Mouse (Mus musculus): ENCODE data around the gene BC005624. TPM values are rescaled to one million over a fixed set of nuclear protein-coding genes. Genes with fewer than 3 reads are reported as not detected.
"Not testable (repeated sequence)": the region's sequence is repeated elsewhere in the genome, so short reads cannot be mapped to it uniquely, and the experiment has no call there.

The BC005624 gene
- polyA plus RNA-seq, 1 experiment from 2014 or later: 88.8 TPM

DNA sequence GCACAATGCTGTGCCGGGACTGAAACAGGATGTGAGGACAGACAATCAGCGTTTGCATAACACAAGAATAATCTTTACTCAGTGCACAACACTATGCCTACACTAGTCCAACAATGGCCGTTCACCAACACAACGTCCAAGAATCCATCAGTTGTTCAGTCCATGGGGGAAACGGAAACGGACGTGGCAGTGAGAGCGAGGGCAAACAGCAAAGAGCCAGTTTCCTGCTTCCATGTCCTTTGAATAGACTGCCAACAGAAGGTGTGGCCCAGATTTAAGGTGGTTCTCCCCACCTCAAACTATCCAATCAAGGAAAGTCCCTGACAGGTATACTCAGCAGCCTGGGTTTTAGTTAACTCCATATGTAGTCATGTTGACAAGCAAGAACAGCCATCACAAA lies 44.3 kb downstream of the BC005624 start:
- no peak for ATAC-seq
- H3K9me3 ChIP-seq: no peaks in the 10 kb centered on the region
- no peaks in the 10 kb centered on the region for H3K36me3 ChIP-seq
- no peak overlapping the region for H3K9ac ChIP-seq (replicated peaks)
- 89% methylated on average over 8 of the region's 8 CpGs for WGBS
- no peak overlapping the region for H3K4me2 ChIP-seq (replicated peaks)
- H3K27me3 ChIP-seq: 0 out of 2 replicates have a peak, but pooled peaks cover 7% of the 10 kb centered on the region
- H3K27ac ChIP-seq: no peak overlapping the region
- H3K4me3 ChIP-seq (replicated peaks): no peak overlapping the region
- H3K4me1 ChIP-seq (replicated peaks): peaks cover 6% of the 10 kb centered on the region; the same call in 1 of the 2 replicates

DNA sequence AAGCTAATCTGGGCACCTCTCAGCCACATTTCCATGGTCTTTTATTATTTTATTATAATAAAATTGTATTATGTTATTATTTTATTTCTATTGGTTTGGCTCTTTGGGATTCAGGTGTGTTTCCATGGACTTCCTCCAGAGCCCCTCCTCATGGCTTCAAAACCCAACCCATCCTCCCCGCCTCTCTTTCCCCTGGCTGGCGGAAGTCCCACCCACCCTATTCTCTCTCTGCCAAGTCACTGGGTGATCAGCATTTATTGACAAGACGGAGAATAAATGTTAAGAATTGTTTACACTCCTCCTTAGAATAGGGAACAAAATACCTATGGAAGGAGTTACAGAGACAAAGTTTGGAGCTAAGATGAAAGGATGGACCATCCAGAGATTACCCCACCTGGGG lies 45.2 kb downstream of the BC005624 start:
- Histone ChIP-seq H3K9ac (replicated peaks) (no peak overlapping the region), H3K27me3 (0 out of 2 replicates have a peak, but pooled peaks cover 7% of the 10 kb centered on the region), H3K36me3 (no peaks in the 10 kb centered on the region), H3K4me3 (replicated peaks) (no peak overlapping the region), H3K9me3 (no peaks in the 10 kb centered on the region), H3K4me1 (replicated peaks) (peaks cover 6% of the 10 kb centered on the region; the same call in 1 of the 2 replicates), H3K27ac (no peak overlapping the region), H3K4me2 (replicated peaks) (no peak overlapping the region)
- 76% methylated on average over 3 of the region's 3 CpGs for WGBS
- ATAC-seq: no peak

DNA sequence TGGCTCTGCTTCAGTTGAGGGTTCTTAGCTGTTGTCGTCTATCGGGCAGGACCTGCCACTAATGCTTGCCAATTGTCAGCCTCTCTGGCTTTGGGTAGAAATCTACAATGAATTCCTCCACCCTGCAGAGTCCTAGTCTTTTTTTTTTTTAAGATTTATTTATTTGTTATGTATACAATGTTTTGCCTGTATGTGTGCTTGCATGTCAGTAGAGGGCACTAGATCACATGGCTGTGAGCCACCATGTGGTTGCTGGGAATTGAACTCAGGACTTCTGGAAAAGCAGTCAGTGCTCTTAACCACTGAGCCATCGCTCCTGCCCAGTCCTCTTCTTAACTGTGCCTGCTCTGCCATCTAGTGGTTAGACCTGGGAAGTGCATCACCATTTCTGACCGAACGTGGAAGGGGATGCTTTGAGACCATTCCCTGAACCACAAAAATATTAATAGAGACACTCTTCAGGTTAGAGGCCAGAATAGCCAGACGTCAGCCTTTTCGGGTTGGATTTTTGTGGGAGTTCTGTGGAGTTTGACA lies 48.0 kb downstream of the BC005624 start:
- H3K4me1 ChIP-seq (replicated peaks): peaks cover 15% of the 10 kb centered on the region
- 0 out of 2 replicates have a peak, but pooled peaks have one; percentile 32 for ATAC-seq
- H3K4me3 ChIP-seq (replicated peaks): no peak overlapping the region
- H3K9me3 ChIP-seq: no peaks in the 10 kb centered on the region
- no peaks in the 10 kb centered on the region for H3K36me3 ChIP-seq
- H3K4me2 ChIP-seq (replicated peaks): no peak overlapping the region
- 22% methylated on average over 7 of the region's 7 CpGs for WGBS
- no peak overlapping the region for H3K27ac ChIP-seq
- 0 out of 2 replicates have a peak, but pooled peaks cover 7% of the 10 kb centered on the region for H3K27me3 ChIP-seq
- no peak overlapping the region for H3K9ac ChIP-seq (replicated peaks)

DNA sequence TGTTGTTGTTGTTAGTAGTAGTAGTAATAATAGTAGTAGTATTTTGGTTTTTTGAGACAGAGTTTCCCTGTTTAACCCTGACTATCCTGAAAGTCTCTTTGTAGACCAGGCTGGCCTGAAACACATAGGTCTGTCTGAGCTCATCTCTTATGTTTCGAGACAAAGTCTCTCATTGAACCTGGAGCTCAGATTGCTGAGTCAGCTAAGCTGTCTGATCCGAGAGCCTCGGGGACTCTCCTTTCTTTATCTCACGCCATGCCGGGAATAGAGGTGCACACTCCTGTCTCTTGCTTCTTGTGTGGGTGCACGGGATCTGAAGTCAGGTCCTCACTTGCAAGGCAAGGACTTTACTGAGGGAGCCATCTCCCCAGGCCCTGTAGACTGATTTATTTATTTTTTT lies 49.0 kb downstream of the BC005624 start:
- H3K9me3 ChIP-seq: no peaks in the 10 kb centered on the region
- no peak overlapping the region for H3K4me2 ChIP-seq (replicated peaks)
- H3K27me3 ChIP-seq: 0 out of 2 replicates have a peak, but pooled peaks cover 7% of the 10 kb centered on the region
- no peak overlapping the region for H3K4me3 ChIP-seq (replicated peaks)
- no peaks in the 10 kb centered on the region for H3K36me3 ChIP-seq
- 63% methylated on average over 6 of the region's 6 CpGs for WGBS
- H3K9ac ChIP-seq (replicated peaks): no peak overlapping the region
- H3K4me1 ChIP-seq (replicated peaks): peaks cover 19% of the 10 kb centered on the region
- no peak for ATAC-seq
- no peak overlapping the region for H3K27ac ChIP-seq

DNA sequence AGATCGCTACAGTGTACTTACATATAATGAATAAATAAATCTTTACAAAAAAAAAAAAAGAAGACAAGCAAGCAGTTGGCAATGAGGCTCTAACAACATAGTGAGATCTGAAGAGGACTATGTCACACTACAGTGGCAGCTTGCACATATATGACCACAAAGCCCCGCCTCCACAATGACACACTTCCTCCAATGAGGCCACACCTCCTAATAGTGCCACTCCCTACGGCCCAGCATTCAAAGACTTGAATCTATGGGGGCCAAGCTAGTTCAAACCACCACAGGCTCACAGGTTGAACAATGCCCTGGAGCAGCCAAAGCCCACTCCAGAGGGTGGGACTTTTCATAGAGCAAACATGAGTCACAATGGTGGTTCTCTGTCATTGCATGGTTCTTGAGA lies 50.1 kb downstream of the BC005624 start:
- Histone ChIP-seq H3K4me2 (replicated peaks) (no peak overlapping the region), H3K9ac (replicated peaks) (no peak overlapping the region), H3K36me3 (no peaks in the 10 kb centered on the region), H3K4me3 (replicated peaks) (no peak overlapping the region), H3K4me1 (replicated peaks) (peaks cover 19% of the 10 kb centered on the region), H3K9me3 (no peaks in the 10 kb centered on the region), H3K27ac (no peak overlapping the region), H3K27me3 (0 out of 2 replicates have a peak, but pooled peaks cover 7% of the 10 kb centered on the region)
- ATAC-seq: no peak
- WGBS: 88% methylated on average over 3 of the region's 3 CpGs

DNA sequence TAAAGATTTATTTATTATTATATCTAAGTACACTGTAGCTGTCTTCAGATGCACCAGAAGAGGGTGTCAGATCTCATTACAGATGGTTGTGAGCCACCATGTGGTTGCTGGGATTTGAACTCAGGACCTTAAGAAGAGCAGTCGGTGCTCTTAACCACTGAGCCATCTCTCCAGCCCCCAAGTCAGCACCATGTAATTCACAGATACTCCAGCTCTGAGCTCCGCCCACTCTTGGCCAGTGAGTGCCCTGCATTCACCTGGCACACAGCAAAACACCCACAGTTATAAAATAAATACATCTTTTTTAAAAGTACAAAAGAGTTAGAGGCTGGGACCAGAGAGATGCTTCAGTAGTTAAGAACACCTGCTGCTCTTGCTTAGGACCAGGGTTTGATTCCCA lies 51.2 kb downstream of the BC005624 start:
- H3K4me3 ChIP-seq (replicated peaks); H3K27me3 ChIP-seq; H3K27ac ChIP-seq; H3K36me3 ChIP-seq; H3K9ac ChIP-seq (replicated peaks); H3K9me3 ChIP-seq; ATAC-seq; H3K4me2 ChIP-seq (replicated peaks): not testable (repeated sequence)
- 91% methylated on average over 2 of the region's 2 CpGs for WGBS
- peaks cover 19% of the 10 kb centered on the region for H3K4me1 ChIP-seq (replicated peaks)

DNA sequence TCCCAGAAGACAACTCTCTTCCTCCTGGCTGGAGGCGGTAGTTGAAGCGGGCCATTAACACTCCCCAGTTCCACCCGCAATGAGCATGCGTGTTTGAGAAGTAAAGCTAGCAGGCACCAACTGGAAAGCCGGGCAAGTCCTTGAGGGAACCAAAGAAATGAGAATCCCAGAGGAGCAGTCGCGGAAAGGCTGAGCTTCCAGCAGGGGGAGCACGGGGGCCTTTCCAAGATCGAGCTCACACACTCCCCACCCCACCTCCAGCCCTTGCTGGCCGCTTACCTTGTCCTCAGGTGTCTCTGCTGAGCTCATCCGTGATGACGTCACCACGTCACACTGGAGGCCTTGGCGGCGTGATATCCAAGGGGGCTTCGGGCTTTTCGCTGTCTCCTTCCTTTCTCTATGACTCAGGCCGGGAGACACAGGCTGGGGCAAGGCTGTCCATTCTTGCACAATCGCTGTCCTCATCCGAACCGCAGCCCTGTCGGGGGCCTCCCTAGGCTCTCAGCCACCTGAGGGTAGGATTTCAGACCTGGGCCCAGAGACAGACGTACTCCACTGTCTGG lies 52.4 kb downstream of the BC005624 start, which contains the start of gene Ptges:
Gene Ptges, minus strand, starts transcription at position 381 of the 563 bp plus-strand sequence.
- no peaks in the 10 kb centered on the region for H3K36me3 ChIP-seq
- peaks cover 19% of the 10 kb centered on the region for H3K4me1 ChIP-seq (replicated peaks)
- peak; percentile 68 for ATAC-seq
- H3K27ac ChIP-seq: no peak within 1 kb of the TSS
- peak within 1 kb of the TSS; percentile 60 for H3K4me2 ChIP-seq (replicated peaks)
- WGBS: 3% methylated on average over 23 of the region's 23 CpGs
- H3K9ac ChIP-seq (replicated peaks): peak within 1 kb of the TSS; percentile 64
- 0 out of 2 replicates have a peak, but pooled peaks cover 2% of the 10 kb centered on the region for H3K27me3 ChIP-seq
- H3K4me3 ChIP-seq (replicated peaks): peak within 1 kb of the TSS; percentile 34
- no peaks in the 10 kb centered on the region for H3K9me3 ChIP-seq

DNA sequence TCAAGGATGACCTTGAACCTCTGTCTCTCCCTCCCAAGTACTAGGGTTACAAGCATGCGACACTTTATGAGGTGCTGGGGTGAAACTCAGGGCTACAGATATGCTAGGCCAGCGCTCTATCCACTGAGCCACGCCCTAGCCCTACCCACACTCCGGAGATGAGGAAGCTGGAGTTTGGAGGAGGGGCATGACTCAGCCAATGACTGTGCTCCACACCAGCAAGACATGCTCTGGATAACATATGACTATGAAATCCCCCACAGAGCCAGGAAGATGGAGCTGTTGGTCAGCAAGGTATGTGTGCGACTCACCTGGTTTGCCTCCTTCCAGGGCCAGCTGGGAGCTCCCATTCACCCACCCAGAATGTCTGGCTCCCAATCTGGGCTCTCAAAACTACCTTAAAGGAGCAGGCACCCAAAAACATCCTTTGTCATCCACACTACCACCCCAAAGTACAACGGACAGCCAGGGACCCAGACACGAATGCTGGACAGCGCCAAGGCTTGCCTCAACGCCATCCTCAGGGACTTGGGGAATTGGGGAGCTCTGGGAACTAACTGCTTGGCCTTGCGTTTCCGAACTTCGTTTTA lies 53.0 kb downstream of the BC005624 start:
- Histone ChIP-seq H3K4me3 (replicated peaks) (peak overlapping the region; percentile 34; the same call in 1 of the 2 replicates), H3K27ac (no peak overlapping the region), H3K4me2 (replicated peaks) (peak overlapping the region; percentile 60), H3K4me1 (replicated peaks) (peaks cover 19% of the 10 kb centered on the region), H3K9ac (replicated peaks) (0 out of 2 replicates have a peak overlapping the region, but pooled peaks have one; percentile 64), H3K36me3 (no peaks in the 10 kb centered on the region), H3K9me3 (no peaks in the 10 kb centered on the region), H3K27me3 (no peaks in the 10 kb centered on the region)
- no peak; the same call in 1 of the 2 replicates for ATAC-seq
- WGBS: 31% methylated on average over 12 of the region's 12 CpGs

DNA sequence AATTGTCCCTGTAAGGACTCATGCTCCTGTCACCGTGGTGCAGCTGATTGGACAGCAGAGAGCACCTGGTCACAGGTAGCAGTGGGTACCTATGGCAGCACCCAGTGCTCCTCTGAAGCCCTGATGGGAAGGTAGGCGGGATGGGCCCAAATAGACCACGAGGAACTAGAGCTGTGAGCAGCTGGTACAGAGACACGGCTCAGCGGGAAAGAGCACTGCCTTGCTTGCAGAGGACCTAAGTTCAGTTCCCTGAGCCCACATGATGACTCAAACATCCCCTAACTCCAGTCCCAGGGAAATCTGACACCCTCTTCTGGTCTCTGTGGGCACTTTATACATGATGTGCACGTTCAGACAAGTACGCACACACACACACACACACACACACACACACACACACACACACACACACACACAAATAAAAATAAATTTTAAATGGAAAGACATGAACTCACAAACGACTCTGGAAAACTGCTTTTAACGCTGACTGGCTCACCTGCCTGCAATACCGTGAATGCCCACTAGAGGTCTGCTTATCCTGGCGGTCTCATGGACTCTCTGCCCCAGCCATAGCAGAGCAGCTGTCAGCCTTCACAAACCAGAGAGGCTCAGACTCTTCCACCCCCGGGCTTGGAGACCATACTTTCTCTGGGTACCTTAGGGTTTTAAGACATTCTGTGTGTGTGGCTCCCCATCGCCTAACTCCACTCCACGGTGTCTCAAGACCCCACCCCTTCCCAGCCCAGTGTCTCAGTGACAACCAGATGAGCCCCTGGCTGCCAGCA lies 54.0 kb downstream of the BC005624 start:
- Histone ChIP-seq H3K9me3 (no peaks in the 10 kb centered on the region), H3K4me3 (replicated peaks) (no peak overlapping the region), H3K27ac (no peak overlapping the region), H3K9ac (replicated peaks) (no peak overlapping the region), H3K4me1 (replicated peaks) (peaks cover 15% of the 10 kb centered on the region), H3K4me2 (replicated peaks) (no peak overlapping the region), H3K36me3 (no peaks in the 10 kb centered on the region), H3K27me3 (no peaks in the 10 kb centered on the region)
- peak; percentile 73 for ATAC-seq
- 28% methylated on average over 14 of the region's 14 CpGs for WGBS

DNA sequence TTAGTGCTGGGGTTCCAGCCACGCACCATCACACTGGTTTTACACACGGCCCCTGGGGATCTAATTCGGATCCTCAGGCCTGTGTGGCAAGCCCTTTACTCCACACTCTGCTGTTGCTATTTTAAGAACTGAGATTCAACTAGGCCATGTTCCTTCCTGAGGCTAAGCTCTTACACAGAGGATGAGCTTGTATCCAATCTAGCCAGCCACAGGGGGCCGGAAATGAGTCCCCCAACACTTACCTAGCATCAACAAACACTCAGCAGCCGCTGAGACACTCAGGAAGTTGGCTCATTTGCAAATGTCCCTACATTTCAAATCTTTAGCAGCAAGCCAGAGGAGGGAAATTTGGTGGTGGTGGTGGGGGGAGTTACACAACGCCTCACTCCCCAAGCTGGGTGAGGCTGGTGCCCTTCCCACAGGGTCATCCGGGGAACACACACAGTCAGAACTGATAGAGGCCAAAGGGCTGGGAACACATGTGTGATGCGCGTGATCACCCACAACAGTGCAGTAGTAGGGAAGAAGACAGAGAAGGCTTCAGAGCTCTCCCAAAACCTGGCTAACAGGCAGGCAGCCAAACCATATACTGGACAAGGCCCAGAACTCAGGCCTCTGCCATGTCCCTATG lies 54.7 kb downstream of the BC005624 start:
- Histone ChIP-seq H3K36me3 (no peaks in the 10 kb centered on the region), H3K27me3 (no peaks in the 10 kb centered on the region), H3K4me1 (replicated peaks) (peaks cover 13% of the 10 kb centered on the region), H3K4me3 (replicated peaks) (no peak overlapping the region), H3K27ac (no peak overlapping the region), H3K4me2 (replicated peaks) (no peak overlapping the region), H3K9me3 (no peaks in the 10 kb centered on the region), H3K9ac (replicated peaks) (peak overlapping the region; percentile 46; the same call in 1 of the 2 replicates)
- no peak for ATAC-seq
- 80% methylated on average over 9 of the region's 9 CpGs for WGBS

DNA sequence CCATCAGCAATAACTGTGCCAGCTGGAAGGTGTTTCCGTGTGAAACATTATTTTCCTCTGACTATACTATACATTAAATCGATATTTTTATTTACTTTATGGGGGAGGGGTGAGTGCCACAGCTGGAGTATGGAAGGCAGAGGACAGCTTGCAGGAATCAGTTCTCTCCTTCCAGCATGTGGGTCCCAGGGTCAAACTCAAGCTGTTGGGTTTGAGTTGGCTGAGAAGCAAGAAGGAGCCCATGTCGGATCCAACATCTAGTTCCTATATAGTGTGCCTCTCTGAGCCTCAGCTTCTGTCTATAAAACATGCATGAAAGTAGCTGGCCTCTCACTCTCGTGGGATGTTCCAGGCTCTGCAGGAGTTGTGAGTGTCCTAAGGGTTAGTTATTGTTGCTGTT lies 55.6 kb downstream of the BC005624 start:
- Histone ChIP-seq H3K27ac (no peak overlapping the region), H3K27me3 (no peaks in the 10 kb centered on the region), H3K36me3 (no peaks in the 10 kb centered on the region), H3K4me2 (replicated peaks) (no peak overlapping the region), H3K9me3 (no peaks in the 10 kb centered on the region), H3K9ac (replicated peaks) (no peak overlapping the region), H3K4me3 (replicated peaks) (no peak overlapping the region), H3K4me1 (replicated peaks) (peaks cover 13% of the 10 kb centered on the region)
- no peak for ATAC-seq
- 85% methylated on average over 4 of the region's 4 CpGs for WGBS

Measured in midbrain, embryonic 13.5 days (tissue).